Mouse (Mus musculus) ES-Bruce4 (cell line): ENCODE measurements at regions not wholly inside any gene's neighbourhood (a gene's known extent, or its start where the extent isn't known, plus 50 kb on each side); places are given as distances from the start of the nearest gene placed in this dataset.

Source experiments
- CTCF ChIP-seq: IDR thresholded peaks from one replicate; pipeline ENCODE4 v1.8.1; 2011; ENCODE audit warnings: low read depth, low read length
- EP300 ChIP-seq: IDR thresholded peaks from 2 replicates; pipeline ENCODE4 v1.6.1; 2011; ENCODE audit warnings: low read depth, low read length; ENCODE audit not compliant: insufficient read depth
- POLR2A ChIP-seq: IDR thresholded peaks from one replicate; pipeline ENCODE4 v1.8.1; 2011; ENCODE audit warnings: low read length; ENCODE audit not compliant: insufficient read depth

DNA sequence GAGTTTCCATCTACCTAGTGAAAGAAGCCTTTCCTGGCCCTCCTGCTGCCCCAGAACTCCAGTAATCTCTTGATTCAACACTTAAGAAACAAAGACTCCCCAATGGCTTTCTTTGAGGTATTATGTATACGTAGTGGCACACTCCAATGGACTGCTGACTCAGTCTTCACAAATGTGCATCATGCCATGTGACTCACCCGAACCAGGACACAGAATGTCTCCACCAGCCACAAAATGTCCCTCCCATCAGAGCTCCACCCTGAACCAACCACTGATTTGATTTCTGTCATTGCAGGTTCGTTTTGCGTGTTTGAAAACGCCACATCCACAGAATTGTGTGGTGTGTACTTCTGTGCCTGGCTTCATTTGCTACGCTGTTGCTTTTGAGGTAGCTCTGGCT is 75.8 kb upstream of the Maf start:
- TF ChIP-seq EP300, result no peak
- TF ChIP-seq CTCF, result no peak
- TF ChIP-seq POLR2A, result no peak
